Mouse (Mus musculus): Measurements from ENCODE around the gene Zdhhc3. TPM values are rescaled to one million over a fixed set of nuclear protein-coding genes. Genes with fewer than 3 reads are reported as not detected.

The Zdhhc3 gene
- polyA plus RNA-seq (2012; rRNA removed), result 42.7 and 65.2 TPM in 2 replicates

GRCm38 (mm10) chr9:123112805-123113521 lies at the start of gene Zdhhc3, which contains the start of gene Exosc7:
TSS of gene Zdhhc3 (minus strand) at chr9:123113205.
TSS of gene Exosc7 (plus strand) at chr9:123113215.

GRCm38 (mm10) chr9:123150241-123151020 lies 37.4 kb upstream of the Zdhhc3 start, which contains the start of gene Clec3b:
TSS of gene Clec3b (plus strand) at chr9:123150946.

GRCm38 (mm10) chr9:123034426-123034825 lies 78.6 kb downstream of the Zdhhc3 start, which contains the start of gene Tgm4:
TSS of gene Tgm4 (plus strand) at chr9:123034726.

GRCm38 (mm10) chr9:123020995-123021631 lies 91.9 kb downstream of the Zdhhc3 start, which contains the start of gene Tmem42:
TSS of gene Tmem42 (plus strand) at chr9:123021326.

Other genes with a start within 250 kb of the Zdhhc3 start
- gene Zfp445, start 247.2 kb downstream of the Zdhhc3 start, polyA plus RNA-seq (2012; rRNA removed), result 103 and 144 TPM in 2 replicates
- gene Zkscan7, start 227.5 kb downstream of the Zdhhc3 start, polyA plus RNA-seq (2012; rRNA removed), result 7.9 and 9.0 TPM in 2 replicates
- 21.0 and 22.5 TPM in 2 replicates for gene Zfp105, start 190.1 kb downstream of the Zdhhc3 start, polyA plus RNA-seq (2012; rRNA removed)
- 7.6 and 19.4 TPM in 2 replicates for gene 1110059G10Rik, start 162.2 kb downstream of the Zdhhc3 start, polyA plus RNA-seq (2012; rRNA removed)
- 78.3 and 108 TPM in 2 replicates for gene Kif15, start 162.2 kb downstream of the Zdhhc3 start, polyA plus RNA-seq (2012; rRNA removed)
- 8.0 and 12.5 TPM in 2 replicates for gene Tmem42, start 91.9 kb downstream of the Zdhhc3 start, polyA plus RNA-seq (2012; rRNA removed)
- 0.20 and 0.26 TPM in 2 replicates for gene Tgm4, start 78.5 kb downstream of the Zdhhc3 start, polyA plus RNA-seq (2012; rRNA removed)
- 113 and 177 TPM in 2 replicates for gene Exosc7, start within 50 bp of the Zdhhc3 start, polyA plus RNA-seq (2012; rRNA removed)
- 0.73 and 1.0 TPM in 2 replicates for gene Clec3b, start 37.7 kb upstream of the Zdhhc3 start, polyA plus RNA-seq (2012; rRNA removed)
- 0.31 and 1.2 TPM in 2 replicates for gene Cdcp1, start 102.8 kb upstream of the Zdhhc3 start, polyA plus RNA-seq (2012; rRNA removed)
- gene Tmem158, start 147.6 kb upstream of the Zdhhc3 start, polyA plus RNA-seq (2012; rRNA removed), result 8.2 and 8.9 TPM in 2 replicates

Data from central nervous system, embryonic 11.5 days (tissue).